Mouse (Mus musculus) lung, embryonic 14.5 days (tissue): ENCODE data around the gene Itsn1. TPM values are rescaled to one million over a fixed set of nuclear protein-coding genes. Genes with fewer than 3 reads are reported as not detected.

ENCODE experiments used
- ATAC-seq: fragments of 200-750 bp; cut with Nextera tagmentation; 2 replicates; pipeline ENCODE4 v1.8.0; 2017; ENCODE audit warnings: mild to moderate bottlenecking, moderate TSS enrichment, moderate library complexity; ENCODE audit not compliant: insufficient read depth
- DNase-seq: peaks from one replicate; pipeline ENCODE4 v3.0.0-alpha.2; 2015
- H3K27ac ChIP-seq: fragments of 300-500 bp; sonication (generic); 2 replicates; pipeline ENCODE4 v1.5.1; 2014; ENCODE audit warnings: low read depth, mild to moderate bottlenecking, moderate library complexity
- H3K27me3 ChIP-seq: fragments of 300-500 bp; sonication (generic); 2 replicates; pipeline ENCODE4 v1.6.1; 2014; ENCODE audit warnings: low read length, control low read depth; ENCODE audit not compliant: insufficient read depth
- H3K36me3 ChIP-seq: fragments of 300-500 bp; sonication (generic); 2 replicates; pipeline ENCODE4 v1.6.1; 2014; ENCODE audit warnings: control low read depth; ENCODE audit not compliant: insufficient read depth
- H3K4me1 ChIP-seq: fragments of 300-500 bp; sonication (generic); 2 replicates; pipeline ENCODE4 v1.6.1; 2014; ENCODE audit warnings: antibody characterized with exemption, control low read depth; ENCODE audit not compliant: insufficient read depth
- H3K4me2 ChIP-seq: fragments of 300-500 bp; sonication (generic); 2 replicates; pipeline ENCODE4 v1.6.1; 2014; ENCODE audit warnings: mild to moderate bottlenecking
- H3K4me3 ChIP-seq: fragments of 300-500 bp; sonication (generic); 2 replicates; pipeline ENCODE4 v1.5.1; 2014; ENCODE audit warnings: low read depth, low read length
- H3K9ac ChIP-seq: fragments of 300-500 bp; sonication (generic); 2 replicates; pipeline ENCODE4 v1.6.1; 2014
- H3K9me3 ChIP-seq: fragments of 300-500 bp; sonication (generic); 2 replicates; pipeline ENCODE4 v1.6.1; 2016; ENCODE audit warnings: low read depth, low read length, control low read depth
- CTCF ChIP-seq: IDR thresholded peaks from 2 replicates; pipeline ENCODE4 v1.5.1; 2016; ENCODE audit warnings: antibody characterized with exemption, low read depth
- WGBS: fragments of 180-500 bp; shearing (Covaris S2); extraction: QIAGEN DNeasy Blood & Tissue Kit; methylation state at CpG from one replicate; pipeline ENCODE4 v1.1.7; 2014; 5-methylcytosine and 5-hydroxymethylcytosine counted together
- polyA plus RNA-seq: library from polyadenylated mRNA; unstranded; fragments of >200 nt; fragmentation: Nextera tagmentation; extraction: Ambion mirVana; gene quantifications from 2 replicates; pipeline ENCODE4 v1.2.1, GENCODE M21; 2014

The Itsn1 gene
- 25.4 and 28.5 TPM in 2 replicates for polyA plus RNA-seq

DNA sequence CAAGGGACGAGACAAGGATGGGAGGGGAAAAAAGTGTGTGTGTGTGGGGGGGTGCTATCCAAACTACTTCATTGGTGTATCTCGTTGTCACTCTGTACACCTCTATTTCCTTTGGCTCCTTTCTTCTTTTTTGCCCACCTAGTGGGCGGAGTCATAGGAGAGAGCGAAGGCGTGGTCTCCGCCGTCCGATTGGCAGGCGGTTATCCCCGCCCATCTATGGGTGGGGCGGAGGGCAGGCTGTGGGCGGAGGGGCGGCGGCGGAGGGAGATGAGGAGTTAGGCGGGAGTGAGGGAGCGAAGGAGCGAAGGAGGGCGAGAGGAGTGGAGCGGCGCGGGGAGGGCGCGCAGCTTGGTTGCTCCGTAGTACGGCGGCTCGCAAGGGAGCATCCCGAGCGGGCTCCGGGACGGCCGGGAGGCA is at the start of gene Itsn1:
Gene Itsn1 (plus strand): TSS at position 216 of the 417 bp plus-strand sequence.
- Histone ChIP-seq H3K9me3 (no peaks in the 10 kb centered on the region), H3K9ac (peak within 1 kb of the TSS; percentile 79), H3K4me1 (peaks cover 7% of the 10 kb centered on the region; the same call in 1 of the 2 replicates), H3K27ac (peak within 1 kb of the TSS; percentile 91), H3K27me3 (no peaks in the 10 kb centered on the region), H3K4me2 (peak within 1 kb of the TSS; percentile 59), H3K36me3 (0 out of 2 replicates have a peak, but pooled peaks cover 5% of the 10 kb centered on the region), H3K4me3 (peak within 1 kb of the TSS; percentile 85)
- DNase-seq (peak; percentile 99), ATAC-seq (peak; percentile 93)
- WGBS = 1% methylated on average over 29 of the region's 33 CpGs
- TF ChIP-seq CTCF = 0 out of 2 replicates have a peak, but pooled peaks have one; percentile 7

DNA sequence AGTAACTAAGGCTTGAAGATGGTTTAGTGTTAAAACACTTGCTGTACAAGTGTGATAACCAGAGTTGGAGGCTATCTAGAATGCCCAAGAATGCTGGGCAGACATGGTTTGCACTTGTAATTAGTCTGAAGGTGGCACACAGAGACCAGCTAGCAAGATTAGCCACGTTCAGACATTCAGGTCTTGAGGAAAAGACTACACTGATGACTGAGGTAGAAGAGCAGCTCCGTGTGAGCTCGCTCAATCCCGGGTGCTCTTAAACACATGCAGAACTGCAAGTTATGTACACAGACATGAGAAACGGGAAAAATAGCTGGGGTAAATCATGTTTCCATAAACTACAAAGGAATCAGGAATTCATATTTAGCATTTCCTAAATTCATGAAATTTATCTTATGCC is 48.4 kb upstream of the Itsn1 start:
- no peak overlapping the region for H3K4me3 ChIP-seq
- H3K27me3 ChIP-seq = no peaks in the 10 kb centered on the region
- H3K27ac ChIP-seq = no peak overlapping the region
- no peak overlapping the region for H3K4me2 ChIP-seq
- ATAC-seq (no peak), DNase-seq (no peak)
- no peaks in the 10 kb centered on the region for H3K4me1 ChIP-seq
- TF ChIP-seq CTCF = no peak
- H3K36me3 ChIP-seq = peaks cover 92% of the 10 kb centered on the region
- no peak overlapping the region for H3K9ac ChIP-seq
- 65% methylated on average over 5 of the region's 5 CpGs for WGBS
- no peaks in the 10 kb centered on the region for H3K9me3 ChIP-seq

- no peak for DNase-seq
- no peak for TF ChIP-seq CTCF
- Histone ChIP-seq H3K4me1 (no peaks in the 10 kb centered on the region; the same call in 1 of the 2 replicates), H3K4me3 (no peak overlapping the region), H3K36me3 (peaks cover 52% of the 10 kb centered on the region), H3K27me3 (no peaks in the 10 kb centered on the region), H3K9me3 (no peaks in the 10 kb centered on the region), H3K9ac (no peak overlapping the region), H3K4me2 (no peak overlapping the region), H3K27ac (no peak overlapping the region)
- ATAC-seq = no peak
- WGBS = 82% methylated on average over 5 of the region's 5 CpGs
These were observed 43.6 kb upstream of the Itsn1 start for GRCm38 (mm10) chr16:91685526-91685925.

- Histone ChIP-seq H3K4me1 (no peaks in the 10 kb centered on the region; the same call in 1 of the 2 replicates), H3K27me3 (no peaks in the 10 kb centered on the region), H3K4me3 (no peak overlapping the region), H3K27ac (no peak overlapping the region), H3K36me3 (peaks cover 43% of the 10 kb centered on the region), H3K4me2 (no peak overlapping the region), H3K9ac (no peak overlapping the region), H3K9me3 (no peaks in the 10 kb centered on the region)
- ATAC-seq (no peak), DNase-seq (no peak)
- WGBS = 74% methylated on average over 5 of the region's 5 CpGs
- TF ChIP-seq CTCF = no peak
These were observed 42.7 kb upstream of the Itsn1 start for GRCm38 (mm10) chr16:91686369-91686768.

- peak overlapping the region; percentile 85 for H3K9ac ChIP-seq
- TF ChIP-seq CTCF = no peak
- H3K4me1 ChIP-seq = no peaks in the 10 kb centered on the region; the same call in 1 of the 2 replicates
- ATAC-seq = peak; percentile 74
- H3K36me3 ChIP-seq = peaks cover 26% of the 10 kb centered on the region
- peak overlapping the region; percentile 89 for H3K4me3 ChIP-seq
- H3K9me3 ChIP-seq = no peaks in the 10 kb centered on the region
- H3K27ac ChIP-seq = peak overlapping the region; percentile 74; the same call in 1 of the 2 replicates
- no peak for DNase-seq
- H3K27me3 ChIP-seq = no peaks in the 10 kb centered on the region
- H3K4me2 ChIP-seq = peak overlapping the region; percentile 81
- WGBS = 1% methylated on average over 45 of the region's 51 CpGs
These were observed 41.0 kb upstream of the Itsn1 start for GRCm38 (mm10) chr16:91688023-91688618.

GRCm38 (mm10) chr16:91688619-91689334 is 40.3 kb upstream of the Itsn1 start, which contains the start of gene Donson:
Gene Donson, minus strand, starts transcription at chr16:91688770.
- H3K36me3 ChIP-seq = peaks cover 23% of the 10 kb centered on the region
- no peaks in the 10 kb centered on the region for H3K9me3 ChIP-seq
- TF ChIP-seq CTCF = no peak
- DNase-seq (peak; percentile 97), ATAC-seq (peak; percentile 99)
- peak within 1 kb of the TSS; percentile 89 for H3K4me3 ChIP-seq
- WGBS = under 1% methylated on average over 71 of the region's 71 CpGs
- H3K9ac ChIP-seq = peak within 1 kb of the TSS; percentile 85
- peak within 1 kb of the TSS; percentile 74 for H3K27ac ChIP-seq
- H3K27me3 ChIP-seq = no peaks in the 10 kb centered on the region
- H3K4me1 ChIP-seq = no peaks in the 10 kb centered on the region; the same call in 1 of the 2 replicates
- peak within 1 kb of the TSS; percentile 81 for H3K4me2 ChIP-seq

- 36% methylated on average over 7 of the region's 7 CpGs for WGBS
- Histone ChIP-seq H3K4me3 (peak overlapping the region; percentile 89; the same call in 1 of the 2 replicates), H3K36me3 (peaks cover 16% of the 10 kb centered on the region; the same call in 1 of the 2 replicates), H3K4me1 (no peaks in the 10 kb centered on the region; the same call in 1 of the 2 replicates), H3K4me2 (peak overlapping the region; percentile 81), H3K9me3 (no peaks in the 10 kb centered on the region), H3K27ac (no peak overlapping the region), H3K9ac (0 out of 2 replicates have a peak overlapping the region, but pooled peaks have one; percentile 17), H3K27me3 (no peaks in the 10 kb centered on the region)
- no peak for DNase-seq
- no peak for TF ChIP-seq CTCF
- no peak for ATAC-seq
These were observed 39.3 kb upstream of the Itsn1 start for GRCm38 (mm10) chr16:91689791-91690190.
